Mouse (Mus musculus) hindbrain, postnatal 0 days (tissue): ENCODE data around the gene Slc7a5. TPM values are rescaled to one million over a fixed set of nuclear protein-coding genes. Genes with fewer than 3 reads are reported as not detected.
A peak's percentile ranks its signal among the peaks of the same experiment; 100 is the strongest.

Experiments used
- ATAC-seq: fragments of 200-750 bp; cut with Nextera tagmentation; 2 replicates; pipeline ENCODE4 v1.8.0; 2017; ENCODE audit warnings: mild to moderate bottlenecking, moderate TSS enrichment, moderate library complexity
- DNase-seq: peaks from one replicate; pipeline ENCODE4 v3.0.0-alpha.2; 2015; ENCODE audit warnings: low spot score
- H3K27ac ChIP-seq: fragments of 300-500 bp; sonication (generic); 2 replicates; pipeline ENCODE4 v1.5.1; 2014; ENCODE audit warnings: mild to moderate bottlenecking
- H3K27me3 ChIP-seq: fragments of 300-500 bp; sonication (generic); 2 replicates; pipeline ENCODE4 v1.6.1; 2014; ENCODE audit warnings: low read length, mixed read lengths; ENCODE audit not compliant: insufficient read depth
- H3K36me3 ChIP-seq: fragments of 300-500 bp; sonication (generic); 2 replicates; pipeline ENCODE4 v1.6.1; 2014; ENCODE audit warnings: low read length, mixed read lengths; ENCODE audit not compliant: insufficient read depth
- H3K4me1 ChIP-seq: fragments of 300-500 bp; sonication (generic); 2 replicates; pipeline ENCODE4 v1.6.1; 2014; ENCODE audit warnings: antibody characterized with exemption, low read length, mixed read lengths; ENCODE audit not compliant: insufficient read depth
- H3K4me2 ChIP-seq: fragments of 300-500 bp; sonication (generic); 2 replicates; pipeline ENCODE4 v1.6.1; 2014; ENCODE audit warnings: low read depth, mild to moderate bottlenecking, low read length, moderate library complexity, mixed read lengths
- H3K4me3 ChIP-seq: fragments of 300-500 bp; sonication (generic); 2 replicates; pipeline ENCODE4 v1.5.1; 2014; ENCODE audit warnings: low read length
- H3K9ac ChIP-seq: fragments of 300-500 bp; sonication (generic); replicated peaks from 2 replicates; pipeline ENCODE4 v1.6.1; 2014; ENCODE audit warnings: mild to moderate bottlenecking, low read length, moderate library complexity, mixed read lengths
- H3K9me3 ChIP-seq: fragments of 300-500 bp; sonication (generic); 2 replicates; pipeline ENCODE4 v1.6.1; 2016; ENCODE audit warnings: low read length, mixed read lengths
- CTCF ChIP-seq: IDR thresholded peaks from 2 replicates; pipeline ENCODE4 v1.5.1; 2016; ENCODE audit warnings: antibody characterized with exemption, control low read depth, low read depth
- WGBS: fragments of 180-500 bp; shearing (Covaris S2); extraction: QIAGEN DNeasy Blood & Tissue Kit; methylation state at CpG from one replicate; pipeline ENCODE4 v1.1.7; 2014; 5-methylcytosine and 5-hydroxymethylcytosine counted together
- polyA plus RNA-seq: library from polyadenylated mRNA; unstranded; fragments of >200 nt; fragmentation: Nextera tagmentation; extraction: Ambion mirVana; gene quantifications from 2 replicates; pipeline ENCODE4 v1.2.1, GENCODE M21; 2015
- total RNA-seq: library from RNA; depleted of rRNA; stranded (reverse); fragments of >200 nt; gene quantifications from 2 replicates; pipeline ENCODE4 v1.2.3, GENCODE M21; 2014

Slc7a5 gene
- total and polyA plus RNA-seq, 2 experiments from 2014 or later = 72.1 to 148 TPM

DNA sequence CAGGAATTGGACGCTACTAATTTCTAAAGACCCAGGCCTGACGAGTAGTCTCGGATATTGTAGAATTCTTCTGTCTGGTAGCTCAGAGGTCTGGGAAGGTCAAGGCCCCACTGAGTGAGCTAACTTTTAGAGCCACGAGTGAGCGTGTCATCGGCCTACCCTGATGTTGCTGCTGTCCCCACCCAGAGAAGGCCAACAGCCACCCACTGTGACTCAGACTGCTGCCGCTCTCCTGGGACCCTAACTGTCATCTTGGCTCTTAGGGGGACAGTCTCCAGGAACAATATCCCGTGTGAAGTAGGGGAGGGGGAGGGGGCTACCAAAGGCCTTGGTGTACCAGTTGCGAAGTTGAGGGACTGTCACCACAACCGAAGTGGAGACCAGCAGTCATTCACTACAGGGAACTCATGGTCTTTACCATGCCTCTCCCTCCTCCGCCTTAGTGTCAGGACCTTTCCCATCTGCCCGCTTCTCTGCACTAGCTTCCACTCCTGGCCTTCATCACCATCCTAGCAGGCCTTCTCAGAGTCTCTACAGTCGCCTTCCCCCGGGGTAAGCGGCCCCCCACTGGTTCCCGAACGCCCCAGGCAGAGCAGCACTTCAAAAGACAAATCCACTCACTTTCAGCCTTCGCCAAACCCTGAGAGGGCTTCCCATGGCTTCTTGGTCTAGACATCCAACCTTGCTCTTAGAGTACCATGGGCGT lies 39.7 kb upstream of the Slc7a5 start:
- Histone ChIP-seq H3K36me3 (no peaks in the 10 kb centered on the region), H3K27ac (peak overlapping the region; percentile 82), H3K4me2 (peak overlapping the region; percentile 59), H3K4me1 (peaks cover 25% of the 10 kb centered on the region; the same call in 1 of the 2 replicates), H3K9me3 (no peaks in the 10 kb centered on the region), H3K27me3 (no peaks in the 10 kb centered on the region), H3K9ac (peak overlapping the region; percentile 31), H3K4me3 (peak overlapping the region; percentile 36; the same call in 1 of the 2 replicates)
- ATAC-seq (no peak), DNase-seq (no peak)
- 24% methylated on average over 19 of the region's 19 CpGs for WGBS
- TF ChIP-seq CTCF = no peak

DNA sequence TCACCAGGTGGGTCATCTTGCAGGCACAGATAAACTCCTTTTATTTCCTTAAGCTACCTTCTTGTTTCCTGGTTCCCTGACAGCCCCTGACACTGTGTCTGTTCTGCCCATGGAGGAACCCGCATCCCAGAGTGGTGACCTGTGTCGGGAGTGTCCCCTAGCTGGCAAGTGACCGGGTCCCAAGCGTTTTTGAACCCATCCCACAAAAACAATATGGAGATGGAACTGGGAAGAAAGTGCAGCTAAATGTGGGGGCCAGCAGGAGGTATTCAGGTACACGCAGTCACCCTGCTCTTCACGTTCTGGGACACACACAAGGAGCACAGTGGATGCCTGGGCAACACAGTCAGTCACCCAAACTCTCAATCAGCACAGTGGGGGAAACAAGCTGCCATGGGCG lies 38.9 kb upstream of the Slc7a5 start:
- WGBS = 73% methylated on average over 7 of the region's 7 CpGs
- DNase-seq = no peak
- no peak overlapping the region for H3K27ac ChIP-seq
- no peaks in the 10 kb centered on the region for H3K9me3 ChIP-seq
- H3K9ac ChIP-seq = no peak overlapping the region
- no peak overlapping the region for H3K4me2 ChIP-seq
- ATAC-seq = no peak
- no peaks in the 10 kb centered on the region for H3K36me3 ChIP-seq
- no peak for TF ChIP-seq CTCF
- H3K4me1 ChIP-seq = peaks cover 20% of the 10 kb centered on the region; the same call in 1 of the 2 replicates
- no peak overlapping the region for H3K4me3 ChIP-seq
- no peaks in the 10 kb centered on the region for H3K27me3 ChIP-seq

DNA sequence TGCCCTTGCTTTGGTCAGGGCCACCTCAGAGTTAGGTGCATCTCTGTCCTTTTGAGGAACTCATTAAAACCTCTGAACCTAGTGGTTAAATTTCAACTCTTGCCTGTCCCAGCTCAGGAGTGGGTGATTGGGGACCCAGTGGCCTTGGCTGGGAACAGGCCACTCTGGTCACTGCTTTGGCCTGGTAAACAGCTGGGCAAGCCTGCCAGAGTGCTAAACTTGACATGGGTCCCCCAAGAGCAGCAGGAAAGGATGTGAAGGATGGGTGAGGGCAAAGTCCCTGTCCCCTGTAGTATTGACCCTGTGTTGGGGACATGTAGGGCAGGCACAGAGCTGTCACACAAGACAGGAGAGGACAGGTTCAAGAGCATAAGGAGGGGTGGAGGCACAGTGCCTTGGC lies 37.3 kb upstream of the Slc7a5 start, which contains the start of gene Car5a:
Gene Car5a, minus strand, starts transcription at position 74 of the 400 bp plus-strand sequence.
- Histone ChIP-seq H3K27me3 (no peaks in the 10 kb centered on the region), H3K36me3 (no peaks in the 10 kb centered on the region)
- no peak for TF ChIP-seq CTCF

DNA sequence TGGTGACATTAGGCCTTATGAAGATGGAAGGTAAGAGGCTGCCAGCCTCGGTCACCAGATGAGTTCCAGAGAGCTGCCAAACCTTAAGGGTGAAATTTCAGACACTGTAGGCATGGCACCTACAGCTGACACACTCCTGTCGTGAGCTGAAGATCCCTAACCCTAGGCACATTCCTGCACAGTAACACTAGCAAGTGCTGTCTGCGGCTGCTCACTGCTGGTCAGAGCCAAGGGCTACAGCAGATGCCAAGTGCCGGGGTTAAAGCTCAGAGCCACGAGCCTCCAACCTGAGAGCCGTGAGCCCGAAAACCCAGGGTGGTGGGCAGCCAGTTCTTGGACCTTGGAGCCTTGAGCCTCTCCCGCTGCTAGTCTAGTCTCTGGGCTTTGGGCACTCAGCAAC lies 36.2 kb upstream of the Slc7a5 start:
- Histone ChIP-seq H3K9ac (no peak overlapping the region), H3K27me3 (no peaks in the 10 kb centered on the region), H3K36me3 (no peaks in the 10 kb centered on the region), H3K4me3 (no peak overlapping the region), H3K4me2 (no peak overlapping the region), H3K9me3 (no peaks in the 10 kb centered on the region), H3K27ac (no peak overlapping the region), H3K4me1 (peaks cover 18% of the 10 kb centered on the region; the same call in 1 of the 2 replicates)
- ATAC-seq (no peak), DNase-seq (no peak)
- WGBS = 74% methylated on average over 8 of the region's 8 CpGs
- TF ChIP-seq CTCF = no peak

More for the DNA sequence above, 37.3 kb upstream of the Slc7a5 start, which contains the start of gene Car5a:
- Histone ChIP-seq H3K9ac (0 out of 2 replicates have a peak within 1 kb of the TSS, but pooled peaks have one; percentile 5), H3K27ac (no peak within 1 kb of the TSS), H3K4me3 (no peak within 1 kb of the TSS), H3K4me2 (no peak within 1 kb of the TSS), H3K4me1 (peaks cover 20% of the 10 kb centered on the region; the same call in 1 of the 2 replicates), H3K9me3 (no peaks in the 10 kb centered on the region)
- DNase-seq = no peak
- no peak for ATAC-seq

DNA sequence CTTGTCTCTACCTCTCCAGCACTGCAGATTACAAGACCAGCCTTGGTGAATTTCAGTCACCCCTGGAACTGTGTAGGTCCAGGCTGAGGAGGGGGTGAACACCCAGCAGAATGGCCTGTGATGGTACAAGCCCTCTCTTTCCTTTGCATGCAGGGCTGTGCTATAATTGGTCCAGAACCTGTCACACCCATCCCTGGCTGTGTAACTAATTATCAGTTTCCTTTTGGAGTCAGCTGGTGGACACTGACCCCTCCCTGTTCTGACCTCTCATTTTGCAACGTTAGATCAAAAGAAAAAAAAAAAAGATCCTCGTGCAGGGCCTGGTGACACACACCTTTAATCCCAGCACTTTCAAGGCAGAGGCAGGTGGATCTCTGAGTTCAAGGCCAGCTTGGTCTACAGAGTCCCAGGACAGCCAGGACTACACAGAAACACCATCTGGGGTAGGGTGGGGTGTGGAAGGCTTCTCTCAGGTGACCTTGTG lies 35.6 kb upstream of the Slc7a5 start:
- Histone ChIP-seq H3K9me3 (no peaks in the 10 kb centered on the region), H3K4me3 (no peak overlapping the region), H3K27me3 (no peaks in the 10 kb centered on the region), H3K27ac (no peak overlapping the region), H3K4me1 (peaks cover 12% of the 10 kb centered on the region; the same call in 1 of the 2 replicates), H3K4me2 (no peak overlapping the region), H3K36me3 (no peaks in the 10 kb centered on the region), H3K9ac (no peak overlapping the region)
- 37% methylated on average over 2 of the region's 2 CpGs for WGBS
- DNase-seq = no peak
- TF ChIP-seq CTCF = no peak
- no peak for ATAC-seq

DNA sequence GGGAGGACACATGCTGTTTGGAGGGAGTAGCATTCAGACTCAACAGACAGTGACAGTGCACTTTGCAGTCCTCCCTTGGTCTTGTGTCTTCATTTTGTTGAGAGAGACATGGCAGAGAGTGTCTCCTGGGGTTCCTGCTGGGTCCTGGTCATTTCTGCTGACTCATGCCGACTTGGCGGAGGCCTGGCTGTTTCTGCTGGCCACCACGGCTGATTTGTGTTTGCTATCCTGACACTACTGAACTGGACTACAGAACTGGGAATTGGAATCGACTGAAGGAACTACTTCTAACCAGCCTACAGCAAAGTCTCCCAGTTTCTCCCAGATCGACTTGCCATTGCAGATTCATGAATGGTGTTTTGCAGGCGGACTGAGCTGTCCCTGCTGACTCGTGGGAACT lies 31.2 kb upstream of the Slc7a5 start:
- DNase-seq (no peak), ATAC-seq (no peak)
- 88% methylated on average over 7 of the region's 7 CpGs for WGBS
- H3K9ac ChIP-seq = no peak overlapping the region
- H3K4me3 ChIP-seq = no peak overlapping the region
- H3K9me3 ChIP-seq = no peaks in the 10 kb centered on the region
- no peak overlapping the region for H3K27ac ChIP-seq
- H3K36me3 ChIP-seq = no peaks in the 10 kb centered on the region
- H3K4me1 ChIP-seq = peaks cover 17% of the 10 kb centered on the region
- no peak overlapping the region for H3K4me2 ChIP-seq
- TF ChIP-seq CTCF = no peak
- H3K27me3 ChIP-seq = no peaks in the 10 kb centered on the region

DNA sequence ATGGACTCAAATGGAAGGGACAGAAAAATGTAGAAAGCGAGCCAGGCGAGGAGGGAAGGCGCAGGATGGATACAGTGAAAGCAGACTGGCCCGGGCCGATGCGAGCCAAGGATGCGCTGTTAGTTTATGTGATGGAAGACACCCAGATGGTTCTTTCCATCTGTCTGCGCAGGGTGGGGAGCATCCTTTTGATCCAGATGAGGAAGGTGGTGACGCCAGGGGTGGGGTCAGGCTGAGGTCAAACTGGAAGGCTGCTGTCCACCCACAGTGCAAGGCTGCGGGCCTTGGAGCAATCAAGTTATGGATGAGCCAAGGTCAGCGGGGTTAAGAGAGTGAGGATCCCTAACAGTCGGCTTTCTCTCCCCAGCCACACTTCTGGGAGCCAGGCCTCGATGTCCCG lies 28.9 kb upstream of the Slc7a5 start:
- Histone ChIP-seq H3K36me3 (no peaks in the 10 kb centered on the region), H3K9me3 (no peaks in the 10 kb centered on the region), H3K4me3 (no peak overlapping the region), H3K4me1 (peaks cover 17% of the 10 kb centered on the region), H3K4me2 (no peak overlapping the region), H3K27me3 (no peaks in the 10 kb centered on the region), H3K27ac (peak overlapping the region; percentile 88), H3K9ac (no peak overlapping the region)
- DNase-seq (no peak), ATAC-seq (no peak)
- WGBS = 66% methylated on average over 14 of the region's 14 CpGs
- TF ChIP-seq CTCF = no peak
